Comparison of ENCODE assay signal across 24 mouse cellular contexts in the genomic region with DNA sequence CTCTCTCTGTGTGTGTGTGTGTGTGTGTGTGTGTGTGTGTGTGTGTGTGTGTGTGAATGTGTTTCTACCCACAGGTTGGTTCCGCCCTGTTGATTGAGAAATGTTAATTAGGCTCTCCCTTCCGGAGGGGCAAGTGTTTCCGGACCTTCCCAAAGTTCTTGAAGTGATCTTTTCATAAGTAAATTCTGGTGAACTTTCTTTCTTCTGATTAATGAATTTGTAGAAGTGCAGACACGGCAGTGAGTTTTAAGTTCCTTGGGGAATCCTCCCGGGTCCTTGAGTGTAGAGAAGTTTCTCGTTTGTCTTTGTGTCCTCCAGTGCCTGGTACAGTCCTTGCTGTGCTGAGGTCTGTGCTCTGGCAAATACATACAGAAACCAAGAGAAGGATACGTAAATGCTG.
"Had no signal": no experiment of that assay in that cellular context is flagged by ENCODE, and none has a peak within 500 bp of the region (broad histone marks: within the 10 kb centered on the region; RNA-seq: fewer than 3 reads in every experiment).

No protein-coding gene starts in this region.

- H3K9me3 ChIP-seq: liver, embryonic 15.5 days; lung, embryonic 15.5 days; midbrain, embryonic 12.5 days; neural tube, embryonic 13.5 days; neural tube, embryonic 15.5 days; stomach, embryonic 15.5 days had no signal

- H3K4me3 ChIP-seq: liver, embryonic 15.5 days; lung, embryonic 15.5 days; megakaryocyte, embryonic 14.5 days; midbrain, embryonic 12.5 days; myocyte; neural tube, embryonic 13.5 days; neural tube, embryonic 15.5 days; stomach, embryonic 15.5 days had no signal

- H3K27me3 ChIP-seq: liver, embryonic 15.5 days; lung, embryonic 15.5 days; midbrain, embryonic 12.5 days; neural tube, embryonic 13.5 days; neural tube, embryonic 15.5 days; stomach, embryonic 15.5 days had no signal

- H3K36me3 ChIP-seq: liver, embryonic 15.5 days; lung, embryonic 15.5 days; midbrain, embryonic 12.5 days; neural tube, embryonic 13.5 days; neural tube, embryonic 15.5 days; stomach, embryonic 15.5 days had no signal

- H3K4me2 ChIP-seq: liver, embryonic 15.5 days; lung, embryonic 15.5 days; midbrain, embryonic 12.5 days; neural tube, embryonic 13.5 days; neural tube, embryonic 15.5 days; stomach, embryonic 15.5 days had no signal

- H3K27ac ChIP-seq: liver, embryonic 15.5 days; lung, embryonic 15.5 days; macrophage; midbrain, embryonic 12.5 days; neural tube, embryonic 13.5 days; neural tube, embryonic 15.5 days; stomach, embryonic 15.5 days; stomach, postnatal 0 days had no signal

- DNase-seq: liver, postnatal 0 days; lung, adult 2 months; lung, postnatal 14 days; lung, postnatal 36 days; midbrain, embryonic 14.5 days; retina, postnatal 1 day; right cerebral cortex, adult 18-20 months; right cerebral cortex, postnatal 25 days; right cerebral cortex, postnatal 4 days; spleen, adult 18-20 months; thymus, adult 2 months; thymus, postnatal 25 days; thymus, postnatal 4 days had no signal

- ATAC-seq: liver, postnatal 0 days; lung, postnatal 0 days had no signal

- H3K9ac ChIP-seq: liver, embryonic 15.5 days; liver, postnatal 0 days; lung, embryonic 15.5 days; midbrain, embryonic 12.5 days; neural tube, embryonic 13.5 days; neural tube, embryonic 15.5 days; stomach, embryonic 15.5 days had no signal

- H3K4me1 ChIP-seq: liver, embryonic 15.5 days; lung, embryonic 15.5 days; megakaryocyte, embryonic 14.5 days; neural tube, embryonic 13.5 days; neural tube, embryonic 15.5 days; stomach, embryonic 15.5 days had no signal
